Mouse (Mus musculus) E14TG2a.4 (cell line): Measurements from ENCODE around the gene Sspn.

Source experiments
- H3K27me3 ChIP-seq: 2 replicates; pipeline ENCODE4 v1.6.1; 2014; ENCODE audit warnings: low read length, control low read depth; ENCODE audit not compliant: insufficient read depth
- H3K36me3 ChIP-seq: 2 replicates; pipeline ENCODE4 v1.6.1; 2014; ENCODE audit warnings: low read length, control low read depth; ENCODE audit not compliant: insufficient read depth
- H3K4me1 ChIP-seq: replicated peaks from 2 replicates; pipeline ENCODE4 v1.6.1; 2014; ENCODE audit warnings: low read depth, low read length, control low read depth
- H3K4me3 ChIP-seq: replicated peaks from 2 replicates; pipeline ENCODE4 v1.5.1; 2014; ENCODE audit warnings: mild to moderate bottlenecking, low read length
- H3K9me3 ChIP-seq: 2 replicates; pipeline ENCODE4 v1.6.1; 2014; ENCODE audit warnings: low read length, control low read depth
- CTCF ChIP-seq: conservative IDR thresholded peaks from 2 replicates; pipeline ENCODE4 v1.5.1; 2014; ENCODE audit warnings: low read length
- NANOG ChIP-seq: IDR thresholded peaks from 2 replicates; pipeline ENCODE4 v1.6.1; 2014; ENCODE audit warnings: borderline replicate concordance, low read length, mixed read lengths
- POU5F1 ChIP-seq: IDR thresholded peaks from 2 replicates; pipeline ENCODE4 v1.6.1; 2014; ENCODE audit warnings: low read length, borderline replicate concordance

Gene Sspn

GRCm38 (mm10) chr6:145998314-145999007 is 67.0 kb downstream of the Sspn start:
- Histone ChIP-seq H3K4me3 (no peak overlapping the region), H3K9me3 (peaks cover 21% of the 10 kb centered on the region), H3K36me3 (no peaks in the 10 kb centered on the region), H3K27me3 (peaks cover 10% of the 10 kb centered on the region; the same call in 1 of the 2 replicates), H3K4me1 (peaks cover 3% of the 10 kb centered on the region; the same call in 1 of the 2 replicates)
- TF ChIP-seq POU5F1 (no peak), NANOG (no peak), CTCF (no peak)

GRCm38 (mm10) chr6:146000767-146001166 is 69.3 kb downstream of the Sspn start:
- TF ChIP-seq POU5F1 (no peak), NANOG (no peak), CTCF (no peak)
- H3K4me1 ChIP-seq, result peaks cover 3% of the 10 kb centered on the region; the same call in 1 of the 2 replicates

DNA sequence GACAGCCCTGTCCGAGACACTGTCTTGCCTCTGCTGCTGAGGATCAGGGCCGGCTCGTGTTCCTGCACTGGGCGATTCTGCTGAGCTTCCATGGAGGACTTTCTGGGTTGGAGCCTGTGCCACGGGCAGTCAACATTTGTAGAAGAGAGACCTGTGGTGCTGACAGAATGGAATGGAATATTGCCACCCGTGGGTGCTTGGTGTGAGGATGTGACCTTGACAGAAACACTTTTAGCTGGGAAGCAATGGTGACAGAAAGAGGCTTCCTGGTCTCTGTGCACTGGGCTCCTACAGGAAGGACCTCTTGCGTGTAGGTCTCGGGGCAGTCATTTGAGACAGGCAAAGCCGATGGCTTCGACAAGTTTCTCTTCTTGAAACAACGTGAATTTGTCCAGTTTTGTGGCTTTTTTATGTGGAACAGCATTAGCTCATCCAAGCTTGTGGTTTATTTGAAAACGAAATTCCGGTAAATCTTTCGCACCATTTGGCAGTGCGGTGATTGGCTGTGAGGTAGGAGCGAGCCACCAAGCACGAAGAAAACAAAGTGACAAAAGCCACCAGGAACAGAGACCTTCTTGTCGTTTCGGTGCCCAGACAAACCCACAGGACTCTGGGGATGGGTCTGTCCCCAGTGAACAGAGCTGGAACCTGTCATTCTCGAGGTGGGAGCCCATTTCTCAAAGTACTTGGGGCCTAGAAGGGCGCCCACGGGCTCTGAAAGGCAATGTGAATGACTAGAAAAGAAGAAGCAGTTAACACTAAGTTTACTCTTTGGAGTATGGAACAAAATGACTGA is 70.2 kb downstream of the Sspn start:
- no peaks in the 10 kb centered on the region for H3K36me3 ChIP-seq
- H3K27me3 ChIP-seq, result peaks cover 10% of the 10 kb centered on the region; the same call in 1 of the 2 replicates
- peaks cover 9% of the 10 kb centered on the region for H3K9me3 ChIP-seq
- H3K4me3 ChIP-seq, result no peak overlapping the region
- H3K4me1 ChIP-seq, result peaks cover 3% of the 10 kb centered on the region; the same call in 1 of the 2 replicates
- TF ChIP-seq NANOG, result no peak
- TF ChIP-seq CTCF, result no peak
- TF ChIP-seq POU5F1, result no peak

More at GRCm38 (mm10) chr6:146000767-146001166, 69.3 kb downstream of the Sspn start:
- Histone ChIP-seq H3K4me3 (no peak overlapping the region), H3K27me3 (peaks cover 10% of the 10 kb centered on the region; the same call in 1 of the 2 replicates), H3K9me3 (peaks cover 9% of the 10 kb centered on the region), H3K36me3 (no peaks in the 10 kb centered on the region)

DNA sequence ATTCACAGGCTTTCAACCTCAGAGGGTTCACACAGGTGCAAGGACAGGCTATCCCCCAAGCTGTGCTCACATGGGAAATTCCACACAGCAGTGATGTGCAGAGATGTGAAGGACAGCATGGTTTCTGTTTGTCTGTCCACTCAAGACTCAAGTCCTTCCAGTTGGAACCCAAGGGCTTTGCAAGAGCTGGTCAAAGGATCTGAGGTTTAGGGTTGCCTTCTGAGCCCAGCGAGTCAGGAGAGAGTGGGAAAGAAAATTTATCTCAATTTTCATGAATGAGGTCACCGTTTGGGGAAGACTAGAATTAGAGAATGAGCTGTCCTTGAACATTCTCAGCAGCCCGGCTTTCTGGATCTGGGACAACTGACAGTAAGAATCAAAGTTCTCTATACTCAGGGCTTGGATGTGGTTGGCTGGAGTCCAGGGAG is 72.7 kb downstream of the Sspn start:
- H3K36me3 ChIP-seq, result no peaks in the 10 kb centered on the region
- H3K9me3 ChIP-seq, result no peaks in the 10 kb centered on the region
- TF ChIP-seq CTCF, result no peak
- no peak for TF ChIP-seq POU5F1
- TF ChIP-seq NANOG, result no peak
- H3K27me3 ChIP-seq, result peaks cover 12% of the 10 kb centered on the region; the same call in 1 of the 2 replicates
- no peak overlapping the region for H3K4me3 ChIP-seq
- no peaks in the 10 kb centered on the region for H3K4me1 ChIP-seq

GRCm38 (mm10) chr6:146005129-146005886 is 73.9 kb downstream of the Sspn start:
- Histone ChIP-seq H3K4me3 (no peak overlapping the region), H3K27me3 (peaks cover 8% of the 10 kb centered on the region; the same call in 1 of the 2 replicates), H3K9me3 (no peaks in the 10 kb centered on the region), H3K36me3 (no peaks in the 10 kb centered on the region), H3K4me1 (no peaks in the 10 kb centered on the region)
- TF ChIP-seq CTCF, result no peak
- no peak for TF ChIP-seq POU5F1
- no peak for TF ChIP-seq NANOG

GRCm38 (mm10) chr6:146005935-146006564 is 74.6 kb downstream of the Sspn start:
- H3K9me3 ChIP-seq, result no peaks in the 10 kb centered on the region
- H3K36me3 ChIP-seq, result no peaks in the 10 kb centered on the region
- no peak overlapping the region for H3K4me3 ChIP-seq
- TF ChIP-seq NANOG (no peak), CTCF (no peak), POU5F1 (no peak)
- peaks cover 7% of the 10 kb centered on the region; the same call in 1 of the 2 replicates for H3K27me3 ChIP-seq
- no peaks in the 10 kb centered on the region for H3K4me1 ChIP-seq

DNA sequence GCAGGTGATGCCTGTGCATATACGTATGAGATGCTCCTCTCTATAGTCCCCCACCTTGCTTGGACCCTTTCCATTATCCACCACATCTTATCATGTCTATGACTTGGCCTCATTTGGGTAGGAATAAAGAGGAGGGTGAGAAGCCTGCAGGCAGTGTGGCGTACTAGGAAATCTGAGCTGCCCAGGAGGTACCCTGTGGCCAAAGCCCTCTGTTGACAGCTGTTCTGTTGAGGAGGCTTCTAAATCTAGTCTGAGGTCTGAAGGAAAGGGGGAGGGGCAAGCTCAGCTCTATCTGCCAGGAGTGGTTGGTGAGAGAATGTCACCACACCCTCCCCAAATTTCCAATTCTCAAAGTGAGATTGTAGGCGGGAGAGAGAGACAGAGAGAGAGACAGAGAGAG is 75.3 kb downstream of the Sspn start:
- no peak for TF ChIP-seq CTCF
- TF ChIP-seq NANOG, result no peak
- TF ChIP-seq POU5F1, result no peak
- peaks cover 3% of the 10 kb centered on the region; the same call in 1 of the 2 replicates for H3K27me3 ChIP-seq
- H3K36me3 ChIP-seq, result no peaks in the 10 kb centered on the region
- no peaks in the 10 kb centered on the region for H3K9me3 ChIP-seq
- no peaks in the 10 kb centered on the region for H3K4me1 ChIP-seq
- no peak overlapping the region for H3K4me3 ChIP-seq
